Mouse (Mus musculus) limb, embryonic 15.5 days (tissue): ENCODE results near the gene Cul4a. TPM values are rescaled to one million over a fixed set of nuclear protein-coding genes. Genes with fewer than 3 reads are reported as not detected.
"Not testable (repeated sequence)": the region's sequence is repeated elsewhere in the genome, so short reads cannot be mapped to it uniquely, and the experiment has no call there.

Source experiments
- ATAC-seq: fragments of 200-750 bp; cut with Nextera tagmentation; 2 replicates; pipeline ENCODE4 v1.8.0; 2017; ENCODE audit warnings: low read depth, moderate TSS enrichment; ENCODE audit not compliant: insufficient number of reproducible peaks, low FRiP score, low TSS enrichment
- H3K27ac ChIP-seq: fragments of 300-500 bp; sonication (generic); 2 replicates; pipeline ENCODE4 v1.5.1; 2015; ENCODE audit warnings: moderate library complexity, mild to moderate bottlenecking, inconsistent platforms
- H3K27me3 ChIP-seq: fragments of 300-500 bp; sonication (generic); 2 replicates; pipeline ENCODE4 v1.6.1; 2015; ENCODE audit warnings: inconsistent platforms
- H3K36me3 ChIP-seq: fragments of 300-500 bp; sonication (generic); 2 replicates; pipeline ENCODE4 v1.6.1; 2015; ENCODE audit warnings: inconsistent platforms
- H3K4me1 ChIP-seq: fragments of 300-500 bp; sonication (generic); 2 replicates; pipeline ENCODE4 v1.6.1; 2015; ENCODE audit warnings: inconsistent platforms
- H3K4me2 ChIP-seq: fragments of 300-500 bp; sonication (generic); 2 replicates; pipeline ENCODE4 v1.6.1; 2015; ENCODE audit warnings: mild to moderate bottlenecking, inconsistent platforms
- H3K4me3 ChIP-seq: fragments of 300-500 bp; sonication (generic); 2 replicates; pipeline ENCODE4 v1.5.1; 2015; ENCODE audit warnings: mild to moderate bottlenecking, inconsistent platforms
- H3K9ac ChIP-seq: fragments of 300-500 bp; sonication (generic); 2 replicates; pipeline ENCODE4 v1.6.1; 2015; ENCODE audit warnings: inconsistent platforms
- H3K9me3 ChIP-seq: fragments of 300-500 bp; sonication (generic); 2 replicates; pipeline ENCODE4 v1.6.1; 2016; ENCODE audit warnings: inconsistent platforms
- WGBS: fragments of 180-500 bp; shearing (Covaris S2); methylation state at CpG from one replicate; pipeline ENCODE4 v1.1.7; 2015; 5-methylcytosine and 5-hydroxymethylcytosine counted together
- polyA plus RNA-seq: library from polyadenylated mRNA; unstranded; fragments of >200 nt; fragmentation: Nextera tagmentation; extraction: Ambion mirVana; gene quantifications from 2 replicates; pipeline ENCODE4 v1.2.1, GENCODE M21; 2015

Cul4a gene
- polyA plus RNA-seq, 1 experiment from 2014 or later = 105 TPM

DNA sequence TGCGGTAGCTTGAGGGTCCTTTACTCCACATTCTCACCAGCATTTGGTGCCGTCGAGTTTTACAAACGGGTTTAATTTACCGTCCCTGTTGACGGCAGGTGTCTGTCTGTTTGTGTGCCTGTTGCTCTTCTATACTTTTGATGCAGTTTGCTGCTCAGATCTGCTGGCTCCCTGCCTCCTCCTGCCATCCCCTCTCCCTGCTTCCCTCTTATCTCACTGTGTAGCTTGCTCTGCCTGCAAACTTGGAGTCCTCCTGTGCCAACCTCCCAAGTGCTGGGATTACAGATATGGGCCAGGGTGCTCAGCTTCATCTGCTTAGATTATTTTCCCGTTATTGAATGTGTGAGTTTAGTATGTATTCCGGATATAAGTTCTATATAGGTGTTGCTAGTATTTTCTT is 3.5 kb downstream of the Cul4a start:
- Histone ChIP-seq H3K36me3 (peaks cover 30% of the 10 kb centered on the region), H3K9me3 (no peaks in the 10 kb centered on the region), H3K4me3 (no peak overlapping the region), H3K9ac (no peak overlapping the region), H3K4me2 (no peak overlapping the region), H3K27ac (no peak overlapping the region), H3K4me1 (peaks cover 19% of the 10 kb centered on the region), H3K27me3 (no peaks in the 10 kb centered on the region)
- ATAC-seq = no peak
- 88% methylated on average over 8 of the region's 8 CpGs for WGBS

DNA sequence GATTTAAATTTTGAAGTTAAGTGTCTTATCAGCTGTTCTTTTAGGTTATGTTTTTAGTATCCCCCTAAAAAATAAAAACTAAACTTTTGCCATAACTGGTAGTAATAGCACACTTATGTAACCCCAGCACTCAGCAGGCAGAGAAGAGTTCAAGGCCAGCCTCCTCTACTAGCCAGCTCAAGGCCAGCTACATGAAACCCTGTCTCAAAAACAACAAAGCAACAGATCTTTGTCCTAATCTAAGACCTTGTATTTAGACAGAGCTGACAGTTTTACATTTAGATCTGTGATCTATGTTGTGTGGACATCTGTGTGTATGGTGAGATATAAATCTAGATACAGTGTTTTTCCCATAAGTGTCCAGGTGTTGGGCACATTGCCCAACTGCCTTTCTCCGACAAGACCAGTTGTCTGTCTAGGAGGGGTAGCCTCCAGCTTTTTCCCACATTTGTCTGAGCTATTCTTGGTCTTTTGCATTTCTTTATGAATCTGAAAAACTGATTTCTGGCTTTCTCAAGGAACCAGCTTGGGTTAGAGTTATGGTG is 4.1 kb downstream of the Cul4a start:
- Histone ChIP-seq H3K9me3 (no peaks in the 10 kb centered on the region), H3K4me3 (no peak overlapping the region), H3K27ac (no peak overlapping the region), H3K4me2 (no peak overlapping the region), H3K9ac (no peak overlapping the region), H3K36me3 (peaks cover 31% of the 10 kb centered on the region), H3K27me3 (no peaks in the 10 kb centered on the region), H3K4me1 (peaks cover 16% of the 10 kb centered on the region)
- ATAC-seq = no peak
- 39% methylated on average over 1 of the region's 1 CpGs for WGBS

- H3K9me3 ChIP-seq = no peaks in the 10 kb centered on the region
- H3K27ac ChIP-seq = no peak overlapping the region
- 88% methylated on average over 11 of the region's 11 CpGs for WGBS
- H3K4me3 ChIP-seq = no peak overlapping the region
- peaks cover 10% of the 10 kb centered on the region; the same call in 1 of the 2 replicates for H3K4me1 ChIP-seq
- ATAC-seq = no peak
- peaks cover 43% of the 10 kb centered on the region for H3K36me3 ChIP-seq
- no peaks in the 10 kb centered on the region for H3K27me3 ChIP-seq
- H3K9ac ChIP-seq = no peak overlapping the region
- no peak overlapping the region for H3K4me2 ChIP-seq
Measured at GRCm38 (mm10) chr8:13111917-13112316, 6.5 kb downstream of the Cul4a start.

DNA sequence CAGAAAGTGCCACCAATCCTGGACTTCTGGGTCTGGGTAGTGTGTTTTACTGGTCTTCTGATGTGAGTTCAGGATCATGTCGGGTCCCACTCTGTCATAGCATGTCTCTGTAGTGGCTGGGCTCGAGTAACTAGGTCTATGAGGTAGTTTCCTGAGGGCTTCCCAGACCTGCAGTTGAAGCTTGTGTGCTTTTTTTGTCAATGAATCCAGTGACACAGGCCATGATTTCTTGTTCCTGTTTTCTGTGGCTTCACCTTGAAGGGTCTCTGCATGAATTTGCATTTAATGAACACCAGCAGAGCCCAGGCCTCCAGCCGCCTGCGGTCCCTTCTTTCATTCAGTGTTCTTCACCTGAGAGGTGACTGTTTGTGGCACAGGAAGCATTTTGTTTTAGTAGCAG is 7.8 kb downstream of the Cul4a start:
- Histone ChIP-seq H3K36me3 (peaks cover 48% of the 10 kb centered on the region), H3K27me3 (no peaks in the 10 kb centered on the region), H3K9ac (no peak overlapping the region), H3K4me2 (no peak overlapping the region), H3K4me3 (no peak overlapping the region), H3K27ac (no peak overlapping the region), H3K9me3 (no peaks in the 10 kb centered on the region), H3K4me1 (peaks cover 3% of the 10 kb centered on the region; the same call in 1 of the 2 replicates)
- whole genome bisulfite sequencing = 95% methylated on average over 4 of the region's 4 CpGs
- ATAC-seq = no peak

DNA sequence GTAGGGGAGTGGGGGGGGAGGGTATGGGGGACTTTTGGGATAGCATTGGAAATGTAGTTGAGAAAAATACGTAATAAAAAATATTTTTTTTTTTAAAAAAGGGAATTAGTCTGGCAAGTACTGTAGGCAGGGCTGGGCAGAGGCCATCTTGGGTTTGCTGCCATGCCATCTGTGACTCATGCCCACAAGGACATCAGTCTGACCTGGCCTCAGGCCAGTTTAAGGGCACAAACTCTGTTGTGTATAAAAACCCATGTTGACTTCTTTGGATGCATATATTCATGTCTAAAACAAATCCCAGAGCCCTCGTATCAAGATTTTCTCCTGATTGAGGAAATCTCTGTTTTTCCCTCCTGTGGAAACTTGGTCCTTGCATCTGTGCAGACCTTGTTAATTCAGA is 11.7 kb downstream of the Cul4a start:
- H3K4me3 ChIP-seq = no peak overlapping the region
- H3K4me1 ChIP-seq = no peaks in the 10 kb centered on the region
- H3K9me3 ChIP-seq = no peaks in the 10 kb centered on the region
- H3K27ac ChIP-seq = no peak overlapping the region
- H3K36me3 ChIP-seq = peaks cover 70% of the 10 kb centered on the region
- no peaks in the 10 kb centered on the region for H3K27me3 ChIP-seq
- no peak overlapping the region for H3K4me2 ChIP-seq
- no peak for ATAC-seq
- WGBS = 93% methylated on average over 2 of the region's 2 CpGs
- no peak overlapping the region for H3K9ac ChIP-seq

DNA sequence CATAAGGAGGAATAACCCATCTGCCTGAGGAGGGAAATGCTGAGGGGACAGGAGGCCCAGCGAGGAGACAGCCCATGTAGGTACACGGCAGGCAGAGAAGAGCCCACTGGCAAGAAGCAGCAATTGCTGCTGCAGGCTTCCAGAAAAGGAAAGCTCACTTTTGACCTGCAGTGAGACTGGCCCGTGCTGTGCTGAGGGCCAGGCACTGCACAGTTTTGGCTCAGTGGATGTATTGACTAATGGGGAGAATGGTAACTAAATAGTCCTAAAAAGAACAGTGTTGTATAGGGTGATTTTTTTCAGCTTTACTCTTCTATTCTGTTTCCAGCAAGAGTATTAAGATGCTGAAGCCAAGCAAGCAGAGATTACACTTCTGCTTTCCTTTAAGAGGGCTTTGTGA is 13.1 kb downstream of the Cul4a start:
- Histone ChIP-seq H3K9ac (no peak overlapping the region), H3K9me3 (no peaks in the 10 kb centered on the region), H3K27me3 (no peaks in the 10 kb centered on the region), H3K4me1 (no peaks in the 10 kb centered on the region), H3K4me3 (no peak overlapping the region), H3K36me3 (peaks cover 75% of the 10 kb centered on the region), H3K4me2 (no peak overlapping the region), H3K27ac (no peak overlapping the region)
- ATAC-seq = no peak
- WGBS = 85% methylated on average over 3 of the region's 3 CpGs

DNA sequence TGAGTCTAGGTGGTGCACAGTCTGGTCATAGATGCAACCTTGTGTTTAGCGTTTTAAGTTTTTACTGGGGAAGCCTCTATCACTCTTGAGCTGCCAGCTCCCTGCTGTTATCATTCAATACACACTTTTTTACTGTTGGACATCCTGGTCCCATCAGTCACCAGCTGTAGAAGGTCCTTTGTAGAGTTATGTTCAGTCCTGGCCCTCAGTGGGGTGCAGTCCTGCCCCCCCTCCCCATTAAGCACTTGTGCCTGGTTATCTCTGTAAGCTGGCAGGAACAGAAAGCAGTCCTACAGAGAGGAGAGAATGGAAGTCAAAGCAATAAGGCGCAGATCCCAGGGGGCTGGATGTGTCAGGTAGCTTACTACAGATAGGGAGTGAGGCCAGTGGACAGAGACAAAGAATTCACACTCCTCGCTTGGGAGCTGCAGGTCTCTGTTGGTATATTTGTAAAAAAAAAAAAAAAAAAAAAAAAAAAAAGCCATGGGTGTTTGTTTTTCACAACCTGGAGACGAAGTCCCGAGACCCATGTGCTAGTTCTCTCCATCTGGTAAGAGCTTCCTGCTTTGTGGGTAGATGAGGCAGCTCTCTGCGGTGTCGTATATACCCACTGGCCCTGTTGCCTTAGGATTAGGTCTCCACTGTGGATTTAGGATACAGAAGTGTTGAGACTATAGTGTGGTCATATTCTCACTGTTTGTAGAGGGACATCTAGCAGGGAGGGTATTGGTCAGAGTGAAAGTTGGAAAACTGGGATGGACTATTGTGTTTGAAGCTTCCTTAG is 15.7 kb downstream of the Cul4a start:
- no peak for ATAC-seq
- no peak overlapping the region for H3K4me2 ChIP-seq
- no peaks in the 10 kb centered on the region for H3K27me3 ChIP-seq
- H3K27ac ChIP-seq = no peak overlapping the region
- no peak overlapping the region for H3K4me3 ChIP-seq
- WGBS = 89% methylated on average over 7 of the region's 7 CpGs
- no peak overlapping the region for H3K9ac ChIP-seq
- H3K9me3 ChIP-seq = no peaks in the 10 kb centered on the region
- H3K36me3 ChIP-seq = peaks cover 82% of the 10 kb centered on the region
- H3K4me1 ChIP-seq = no peaks in the 10 kb centered on the region

DNA sequence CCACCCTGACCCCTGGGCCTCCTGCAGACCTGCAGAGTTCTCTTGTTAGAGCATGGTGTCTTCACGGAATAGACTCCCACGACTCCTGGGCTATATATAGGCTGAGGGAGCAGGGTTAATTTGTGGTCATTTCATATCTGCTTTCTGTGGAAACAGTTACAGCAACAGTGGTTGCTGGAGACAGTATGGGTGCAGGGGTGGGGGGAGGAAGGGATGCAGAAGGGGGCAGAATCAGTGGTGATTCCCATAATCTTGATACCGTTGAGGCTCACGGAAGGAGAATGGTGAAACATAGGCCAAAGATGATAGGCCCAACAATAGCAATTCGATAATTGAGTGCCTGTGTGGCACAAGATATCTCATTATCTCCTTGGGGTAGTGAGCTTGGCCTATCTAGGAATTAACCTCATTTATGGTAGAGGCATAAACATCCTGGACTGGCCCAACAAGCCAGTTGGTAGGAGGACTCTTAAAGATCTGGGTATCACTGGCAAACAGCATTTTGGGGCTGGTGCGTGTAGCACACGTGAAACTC is 17.5 kb downstream of the Cul4a start:
- Histone ChIP-seq H3K4me2 (no peak overlapping the region), H3K4me3 (no peak overlapping the region), H3K27me3 (no peaks in the 10 kb centered on the region), H3K9me3 (no peaks in the 10 kb centered on the region), H3K36me3 (peaks cover 92% of the 10 kb centered on the region), H3K27ac (no peak overlapping the region), H3K4me1 (no peaks in the 10 kb centered on the region), H3K9ac (no peak overlapping the region)
- ATAC-seq = no peak
- 93% methylated on average over 7 of the region's 7 CpGs for WGBS

DNA sequence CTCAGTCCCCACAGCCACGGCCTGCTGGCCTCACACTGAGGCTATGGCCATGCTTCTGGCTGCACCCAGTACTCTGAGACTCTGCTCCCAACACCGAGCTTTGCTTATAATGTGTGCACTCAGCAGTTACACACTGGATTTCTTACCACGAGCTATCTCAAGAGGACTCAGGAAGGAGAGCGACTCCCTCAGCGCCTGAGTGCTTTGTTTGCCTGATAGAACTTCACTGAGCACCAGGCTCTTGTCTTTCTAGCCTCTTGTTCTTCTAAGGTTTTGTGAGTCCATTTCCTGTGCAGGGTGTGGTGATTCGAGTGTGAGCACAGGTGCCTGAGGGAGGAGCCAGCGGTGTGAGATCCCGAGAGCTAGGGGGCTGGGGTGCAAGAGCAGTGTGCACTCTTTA is 19.5 kb downstream of the Cul4a start:
- no peak overlapping the region for H3K4me3 ChIP-seq
- no peaks in the 10 kb centered on the region for H3K9me3 ChIP-seq
- no peak for ATAC-seq
- 92% methylated on average over 8 of the region's 8 CpGs for WGBS
- no peaks in the 10 kb centered on the region for H3K4me1 ChIP-seq
- H3K4me2 ChIP-seq = no peak overlapping the region
- H3K36me3 ChIP-seq = peaks cover 92% of the 10 kb centered on the region
- H3K27me3 ChIP-seq = no peaks in the 10 kb centered on the region
- no peak overlapping the region for H3K27ac ChIP-seq
- no peak overlapping the region for H3K9ac ChIP-seq

DNA sequence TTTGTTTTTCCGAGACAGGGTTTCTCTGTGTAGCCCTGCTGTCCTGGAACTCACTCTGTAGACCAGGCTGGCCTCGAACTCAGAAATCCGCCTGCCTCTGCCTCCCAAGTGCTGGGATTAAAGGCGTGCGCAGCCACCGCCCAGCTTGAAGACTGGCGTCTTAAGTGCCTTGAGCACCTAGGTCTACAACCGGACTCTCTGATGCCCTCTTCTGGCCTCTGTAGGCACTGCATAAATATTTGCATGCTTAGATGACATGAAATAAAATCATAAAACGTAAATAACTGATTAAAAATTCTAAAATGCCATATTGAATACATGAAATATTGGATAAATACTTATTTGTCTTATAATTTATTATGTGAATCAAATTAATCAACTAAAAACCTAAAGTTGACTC is 26.8 kb downstream of the Cul4a start:
- H3K9me3 ChIP-seq, H3K4me3 ChIP-seq, H3K27me3 ChIP-seq, H3K27ac ChIP-seq, H3K4me2 ChIP-seq, H3K9ac ChIP-seq, H3K4me1 ChIP-seq, ATAC-seq: not testable (repeated sequence)
- peaks cover 93% of the 10 kb centered on the region for H3K36me3 ChIP-seq
- WGBS = 68% methylated on average over 9 of the region's 9 CpGs

- Histone ChIP-seq H3K4me3 (no peak overlapping the region), H3K27ac (no peak overlapping the region), H3K36me3 (peaks cover 97% of the 10 kb centered on the region), H3K27me3 (no peaks in the 10 kb centered on the region), H3K9me3 (no peaks in the 10 kb centered on the region), H3K4me1 (no peaks in the 10 kb centered on the region), H3K9ac (no peak overlapping the region), H3K4me2 (no peak overlapping the region)
- ATAC-seq = no peak
- WGBS = 87% methylated on average over 6 of the region's 6 CpGs
Measured at GRCm38 (mm10) chr8:13139641-13140182, 34.3 kb downstream of the Cul4a start.

DNA sequence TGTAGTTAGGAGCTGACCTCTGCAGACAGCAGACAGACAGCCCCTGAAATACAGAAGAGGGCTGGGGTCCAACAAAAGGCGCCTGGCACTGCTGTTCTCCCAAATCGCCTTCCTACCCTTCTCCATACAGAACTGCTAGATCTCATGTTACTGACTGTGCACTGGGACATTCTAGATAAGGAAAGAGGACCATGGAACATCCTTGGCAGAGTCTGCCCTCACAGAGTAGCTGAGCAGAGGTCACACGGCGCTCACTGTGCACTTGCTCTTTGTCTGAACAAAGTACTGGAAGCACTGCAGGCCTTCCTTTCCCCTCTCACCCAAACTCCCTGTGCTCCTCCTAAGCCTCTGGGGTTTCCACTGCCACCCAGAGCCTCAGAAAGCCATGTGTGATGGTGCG is 36.3 kb downstream of the Cul4a start:
- Histone ChIP-seq H3K36me3 (peaks cover 98% of the 10 kb centered on the region), H3K4me1 (no peaks in the 10 kb centered on the region), H3K9ac (no peak overlapping the region), H3K4me3 (no peak overlapping the region), H3K27me3 (no peaks in the 10 kb centered on the region), H3K27ac (no peak overlapping the region), H3K4me2 (no peak overlapping the region), H3K9me3 (no peaks in the 10 kb centered on the region)
- WGBS = 94% methylated on average over 5 of the region's 5 CpGs
- no peak for ATAC-seq
